Mouse (Mus musculus) myocyte (in vitro differentiated cells): ENCODE data around the gene Rhox11. TPM values are rescaled to one million over a fixed set of nuclear protein-coding genes. Genes with fewer than 3 reads are reported as not detected.

Experiments used
- H3K27me3 ChIP-seq: one replicate; pipeline ENCODE4 v1.6.1; 2011; ENCODE audit not compliant: control insufficient read depth, insufficient read depth, insufficient read length
- H3K36me3 ChIP-seq: one replicate; pipeline ENCODE4 v1.6.1; 2011; ENCODE audit not compliant: control insufficient read depth, insufficient read depth
- H3K4me2 ChIP-seq: one replicate; pipeline ENCODE4 v1.6.1; 2011; ENCODE audit warnings: low read depth, control low read depth
- H3K4me3 ChIP-seq: one replicate; pipeline ENCODE4 v1.5.1; 2011; ENCODE audit warnings: mild to moderate bottlenecking, control low read depth, moderate library complexity
- H3K79me2 ChIP-seq: one replicate; pipeline ENCODE4 v1.6.1; 2011; ENCODE audit not compliant: control insufficient read depth, insufficient read depth
- H3ac ChIP-seq: one replicate; pipeline ENCODE4 v1.6.1; 2011; ENCODE audit not compliant: control insufficient read depth, insufficient read length
- CEBPB ChIP-seq: IDR thresholded peaks from 2 replicates; pipeline ENCODE4 v1.6.1; 2011; ENCODE audit warnings: mild to moderate bottlenecking, moderate library complexity; ENCODE audit not compliant: poor library complexity, insufficient read depth, severe bottlenecking
- E2F4 ChIP-seq: IDR thresholded peaks from one replicate; pipeline ENCODE4 v1.6.1; 2011; ENCODE audit warnings: mild to moderate bottlenecking, control low read depth, moderate library complexity; ENCODE audit not compliant: insufficient read depth
- MAX ChIP-seq: IDR thresholded peaks from one replicate; pipeline ENCODE4 v1.6.1; 2011; ENCODE audit warnings: low read depth, mild to moderate bottlenecking, control low read depth
- MYOD1 ChIP-seq, 3 experiments: IDR thresholded peaks; one replicate each; pipeline ENCODE4 v1.6.1; 2011; ENCODE audit warnings: control low read depth in 2 of 3, low read depth in 2 of 3, mild to moderate bottlenecking in 2 of 3, moderate library complexity in 1 of 3; ENCODE audit not compliant: insufficient read length in 2 of 3, control insufficient read depth in 1 of 3
- MYOG ChIP-seq, 3 experiments: IDR thresholded peaks; one replicate each; pipeline ENCODE4 v1.6.1; 2011; ENCODE audit warnings: control low read depth in 2 of 3, low read depth in 2 of 3, mild to moderate bottlenecking in 2 of 3; ENCODE audit not compliant: insufficient read length in 2 of 3, control insufficient read depth in 1 of 3, insufficient read depth in 1 of 3
- POLR2A ChIP-seq: IDR thresholded peaks from one replicate; pipeline ENCODE4 v1.6.1; 2011; ENCODE audit warnings: low read depth, mild to moderate bottlenecking, control low read depth, moderate library complexity; ENCODE audit not compliant: insufficient read length
- POLR2AphosphoS2 ChIP-seq: IDR thresholded peaks from one replicate; pipeline ENCODE4 v1.6.1; 2011; ENCODE audit warnings: low read depth, control low read depth; ENCODE audit not compliant: insufficient read length
- REST ChIP-seq: IDR thresholded peaks from one replicate; pipeline ENCODE4 v1.6.1; 2011; ENCODE audit warnings: mild to moderate bottlenecking, control low read depth, moderate library complexity; ENCODE audit not compliant: insufficient read depth, insufficient read length
- SRF ChIP-seq: IDR thresholded peaks from one replicate; pipeline ENCODE4 v1.6.1; 2011; ENCODE audit warnings: low read depth; ENCODE audit not compliant: control insufficient read depth, insufficient read length
- TCF12 ChIP-seq: IDR thresholded peaks from one replicate; pipeline ENCODE4 v1.6.1; 2011; ENCODE audit warnings: mild to moderate bottlenecking, control low read depth; ENCODE audit not compliant: poor library complexity, insufficient read depth, severe bottlenecking
- TCF3 ChIP-seq: IDR thresholded peaks from one replicate; pipeline ENCODE4 v1.6.1; 2011; ENCODE audit warnings: low read depth, control low read depth; ENCODE audit not compliant: insufficient read length
- USF1 ChIP-seq: IDR thresholded peaks from one replicate; pipeline ENCODE4 v1.6.1; 2011; ENCODE audit warnings: low read depth, mild to moderate bottlenecking, control low read depth, moderate library complexity
- polyA plus RNA-seq: library from polyadenylated mRNA; unstranded; fragments of >200 nt; fragmentation: generic; extraction: Trizol; gene quantifications from one replicate; pipeline ENCODE4 v1.2.1, GENCODE M21; 2012; ENCODE audit warnings: missing spikeins

The Rhox11 gene
- not detected for polyA plus RNA-seq

DNA sequence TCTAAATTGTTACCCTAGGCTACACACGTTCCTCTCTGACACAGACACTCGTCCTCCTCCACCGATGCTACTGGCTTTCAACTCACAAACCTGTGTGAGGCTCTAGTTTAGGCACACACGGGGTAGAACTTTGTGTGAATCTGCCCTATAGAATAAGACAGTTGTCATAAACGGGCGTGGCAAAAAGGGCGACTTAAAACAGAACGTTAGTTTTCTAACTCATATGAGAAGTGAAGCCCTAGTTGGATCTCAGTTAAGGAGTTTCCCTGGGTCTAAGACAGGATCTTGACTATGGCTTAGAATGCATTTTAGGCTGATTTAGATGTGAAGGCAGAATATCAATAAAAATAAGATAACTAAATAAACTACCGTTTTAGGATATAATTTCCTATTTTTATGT is at the start of gene Rhox11:
Gene Rhox11 (minus strand): TSS at position 101 of the 400 bp plus-strand sequence.
- no peak for TF ChIP-seq MYOG (IDR thresholded peaks at IDR 0.05; ENCODE audit: control insufficient read depth in 1 of 3, insufficient read depth in 1 of 3, insufficient read length in 2 of 3, low read depth in 2 of 3)
- TF ChIP-seq TCF3, result no peak
- TF ChIP-seq MYOD1 (IDR thresholded peaks at IDR 0.05; ENCODE audit: control insufficient read depth in 1 of 3, insufficient read length in 2 of 3, low read depth in 2 of 3), result no peak
- Histone ChIP-seq H3K27me3 (no peaks in the 10 kb centered on the region), H3K4me3 (no peak within 1 kb of the TSS), H3K36me3 (no peaks in the 10 kb centered on the region), H3K79me2 (no peaks in the 10 kb centered on the region), H3K4me2 (no peak within 1 kb of the TSS), H3ac (no peak within 1 kb of the TSS)

- TF ChIP-seq MYOG (IDR thresholded peaks at IDR 0.05; ENCODE audit: control insufficient read depth in 1 of 3, insufficient read depth in 1 of 3, insufficient read length in 2 of 3, low read depth in 2 of 3), result no peak
- TF ChIP-seq CEBPB, result no peak
- no peak for TF ChIP-seq POLR2A
- no peak for TF ChIP-seq E2F4
- TF ChIP-seq USF1, result no peak
- no peak for TF ChIP-seq TCF12
- TF ChIP-seq TCF3, result no peak
- TF ChIP-seq REST, result no peak
- TF ChIP-seq MAX, result no peak
- TF ChIP-seq POLR2AphosphoS2, result no peak
- no peak for TF ChIP-seq SRF
- no peak for TF ChIP-seq MYOD1 (IDR thresholded peaks at IDR 0.05; ENCODE audit: control insufficient read depth in 1 of 3, insufficient read length in 2 of 3, low read depth in 2 of 3)
- Histone ChIP-seq H3K27me3 (no peaks in the 10 kb centered on the region), H3K4me3 (no peak overlapping the region), H3K36me3 (no peaks in the 10 kb centered on the region), H3K79me2 (no peaks in the 10 kb centered on the region), H3ac (no peak overlapping the region), H3K4me2 (no peak overlapping the region)
Measured at GRCm38 (mm10) chrX:38121478-38121877, 36.5 kb upstream of the Rhox11 start.

GRCm38 (mm10) chrX:38120982-38121381 is 36.0 kb upstream of the Rhox11 start, which contains the start of gene Rhox13:
Gene Rhox13 (plus strand): TSS chrX:38121219.
- TF ChIP-seq CEBPB (no peak), USF1 (no peak), TCF12 (no peak), POLR2A (no peak), MYOG (IDR thresholded peaks at IDR 0.05; ENCODE audit: control insufficient read depth in 1 of 3, insufficient read depth in 1 of 3, insufficient read length in 2 of 3, low read depth in 2 of 3) (no peak), MYOD1 (IDR thresholded peaks at IDR 0.05; ENCODE audit: control insufficient read depth in 1 of 3, insufficient read length in 2 of 3, low read depth in 2 of 3) (no peak), MAX (no peak), POLR2AphosphoS2 (no peak), TCF3 (no peak), REST (no peak), E2F4 (no peak), SRF (no peak)
- no peak within 1 kb of the TSS for H3ac ChIP-seq
- H3K79me2 ChIP-seq, result no peaks in the 10 kb centered on the region
- H3K4me3 ChIP-seq, result no peak within 1 kb of the TSS
- no peak within 1 kb of the TSS for H3K4me2 ChIP-seq
- H3K27me3 ChIP-seq, result no peaks in the 10 kb centered on the region
- no peaks in the 10 kb centered on the region for H3K36me3 ChIP-seq

- no peak within 1 kb of the TSS for H3ac ChIP-seq
Measured at GRCm38 (mm10) chrX:38110807-38111206, 25.9 kb upstream of the Rhox11 start, which contains the start of gene Rhox12. Gene Rhox12 (minus strand): TSS chrX:38110907.

GRCm38 (mm10) chrX:38084226-38084625 is 715 bp downstream of the Rhox11 start:
- Histone ChIP-seq H3K4me3 (no peak overlapping the region), H3K36me3 (no peaks in the 10 kb centered on the region), H3K4me2 (no peak overlapping the region), H3K79me2 (no peaks in the 10 kb centered on the region), H3ac (no peak overlapping the region), H3K27me3 (no peaks in the 10 kb centered on the region)
- TF ChIP-seq SRF, result no peak
- TF ChIP-seq MAX, result no peak
- TF ChIP-seq TCF3, result no peak
- no peak for TF ChIP-seq USF1
- TF ChIP-seq MYOD1 (IDR thresholded peaks at IDR 0.05; ENCODE audit: control insufficient read depth in 1 of 3, insufficient read length in 2 of 3, low read depth in 2 of 3), result no peak
- TF ChIP-seq MYOG (IDR thresholded peaks at IDR 0.05; ENCODE audit: control insufficient read depth in 1 of 3, insufficient read depth in 1 of 3, insufficient read length in 2 of 3, low read depth in 2 of 3), result no peak
- TF ChIP-seq TCF12, result no peak

More at GRCm38 (mm10) chrX:38110807-38111206, 25.9 kb upstream of the Rhox11 start, which contains the start of gene Rhox12:
- H3K36me3 ChIP-seq, result no peaks in the 10 kb centered on the region
- H3K4me3 ChIP-seq, result no peak within 1 kb of the TSS
- TF ChIP-seq TCF12 (no peak), POLR2AphosphoS2 (no peak), POLR2A (no peak), SRF (no peak), REST (no peak), TCF3 (no peak), CEBPB (no peak), E2F4 (no peak), MYOD1 (IDR thresholded peaks at IDR 0.05; ENCODE audit: control insufficient read depth in 1 of 3, insufficient read length in 2 of 3, low read depth in 2 of 3) (no peak), MAX (no peak), MYOG (IDR thresholded peaks at IDR 0.05; ENCODE audit: control insufficient read depth in 1 of 3, insufficient read depth in 1 of 3, insufficient read length in 2 of 3, low read depth in 2 of 3) (no peak), USF1 (no peak)
- no peak within 1 kb of the TSS for H3K4me2 ChIP-seq
- H3K27me3 ChIP-seq, result no peaks in the 10 kb centered on the region
- H3K79me2 ChIP-seq, result no peaks in the 10 kb centered on the region
